Mouse (Mus musculus) lung, postnatal 10 days (tissue): ENCODE results near the gene Ifnl2.

Source experiments
- DNase-seq: peaks from one replicate; pipeline ENCODE4 v3.0.0; 2021

Ifnl2 gene

GRCm38 (mm10) chr7:28490410-28490809 is 19.8 kb downstream of the Ifnl2 start:
- DNase-seq: peak; percentile 77

GRCm38 (mm10) chr7:28488030-28488491 is 22.2 kb downstream of the Ifnl2 start:
- DNase-seq: peak; percentile 48

GRCm38 (mm10) chr7:28484192-28484591 is 26.1 kb downstream of the Ifnl2 start:
- no peak for DNase-seq

GRCm38 (mm10) chr7:28482854-28483253 is 27.4 kb downstream of the Ifnl2 start:
- DNase-seq: no peak

GRCm38 (mm10) chr7:28478854-28479253 is 31.4 kb downstream of the Ifnl2 start:
- DNase-seq: peak; percentile 28

GRCm38 (mm10) chr7:28477363-28477762 is 32.9 kb downstream of the Ifnl2 start:
- no peak for DNase-seq

GRCm38 (mm10) chr7:28476191-28476590 is 34.1 kb downstream of the Ifnl2 start:
- DNase-seq: no peak

GRCm38 (mm10) chr7:28467213-28467751 is 43.0 kb downstream of the Ifnl2 start:
- peak; percentile 81 for DNase-seq

GRCm38 (mm10) chr7:28466721-28467212 is 43.5 kb downstream of the Ifnl2 start:
- no peak for DNase-seq

- peak; percentile 83 for DNase-seq
These were observed 45.6 kb downstream of the Ifnl2 start for GRCm38 (mm10) chr7:28464416-28465212.

- no peak for DNase-seq
These were observed 47.5 kb downstream of the Ifnl2 start for GRCm38 (mm10) chr7:28462769-28463168.

- no peak for DNase-seq
These were observed 49.9 kb downstream of the Ifnl2 start for GRCm38 (mm10) chr7:28460361-28460760.
